Mouse (Mus musculus) cerebellum, adult 18-20 months (tissue): ENCODE data around the gene Rap1gds1.

Experiments used
- DNase-seq, 2 experiments: peaks; one replicate each; pipeline ENCODE4 v3.0.0; 2021

Rap1gds1 gene

DNA sequence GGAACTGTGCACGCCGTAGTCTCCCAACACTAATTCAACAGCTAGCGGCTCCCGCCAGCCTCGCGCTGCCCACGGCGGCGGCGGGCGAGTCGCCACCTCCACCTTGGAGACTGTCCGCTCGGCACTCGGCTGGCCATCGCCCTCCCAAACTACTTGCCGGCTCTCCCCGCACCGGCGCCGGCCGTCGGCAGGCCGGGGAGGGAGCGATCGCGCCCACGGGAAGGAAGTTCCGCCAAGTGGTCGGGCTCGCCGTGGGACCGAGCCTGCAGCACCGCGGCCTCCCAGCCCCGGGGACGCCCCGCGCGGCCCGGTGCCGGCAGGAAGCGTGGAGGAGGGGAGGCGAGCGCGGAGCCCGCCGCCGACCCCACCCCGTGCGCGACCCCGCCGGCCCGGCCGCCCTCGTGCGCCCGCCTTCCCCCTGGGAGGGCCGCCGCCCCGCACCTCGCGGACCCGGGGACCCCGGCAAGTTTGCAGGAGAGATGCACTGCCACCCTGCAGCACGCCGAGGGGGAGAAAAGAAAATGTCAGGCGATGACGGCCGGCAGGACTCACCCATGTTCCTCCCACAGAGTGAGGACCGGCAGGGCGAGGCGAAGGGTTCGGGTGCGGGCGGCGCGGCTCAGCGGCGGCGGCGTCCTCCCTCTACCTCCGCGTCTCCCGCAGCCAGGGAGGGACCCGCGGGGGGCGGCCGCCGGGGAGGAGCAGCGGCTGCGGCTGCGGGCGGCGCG, at the start of gene Rap1gds1:
TSS of gene Rap1gds1 (minus strand) at position 718 of the 728 bp plus-strand sequence.
- peak; percentile 65 to 81 for DNase-seq

GRCm38 (mm10) chr3:139118446-139118845, 43.4 kb upstream of the Rap1gds1 start:
- no peak for DNase-seq

GRCm38 (mm10) chr3:139116733-139117337, 41.8 kb upstream of the Rap1gds1 start:
- DNase-seq = no peak

DNA sequence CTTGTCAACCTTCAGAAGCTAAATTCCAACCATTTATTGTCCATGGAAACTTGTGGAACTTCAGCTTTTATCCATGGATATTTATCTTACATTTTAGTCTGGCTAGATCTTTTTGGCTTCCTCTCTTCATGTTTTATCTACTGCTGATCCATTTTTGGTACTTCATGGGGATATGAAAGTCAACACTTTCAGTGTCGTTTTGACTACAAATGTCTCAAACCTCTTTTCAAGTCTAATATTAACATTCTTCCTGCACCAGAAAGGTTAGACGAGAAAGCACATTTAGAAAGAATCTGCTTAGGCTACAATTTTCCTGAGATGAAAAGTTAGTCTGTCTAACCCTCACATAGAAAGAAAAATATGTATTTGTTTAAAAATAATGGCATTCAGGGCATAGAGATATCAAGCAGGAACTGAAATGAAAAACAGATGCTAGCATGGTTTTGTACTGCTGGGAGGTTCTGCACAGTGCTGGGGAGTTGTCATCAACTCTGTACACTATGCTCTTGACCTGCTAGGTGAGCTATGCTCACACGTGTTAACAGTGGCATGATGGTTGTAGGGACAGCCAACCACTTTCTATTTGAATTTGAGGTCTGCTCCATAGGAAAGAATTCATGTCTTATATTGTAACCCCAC, 37.5 kb upstream of the Rap1gds1 start:
- no peak for DNase-seq

DNA sequence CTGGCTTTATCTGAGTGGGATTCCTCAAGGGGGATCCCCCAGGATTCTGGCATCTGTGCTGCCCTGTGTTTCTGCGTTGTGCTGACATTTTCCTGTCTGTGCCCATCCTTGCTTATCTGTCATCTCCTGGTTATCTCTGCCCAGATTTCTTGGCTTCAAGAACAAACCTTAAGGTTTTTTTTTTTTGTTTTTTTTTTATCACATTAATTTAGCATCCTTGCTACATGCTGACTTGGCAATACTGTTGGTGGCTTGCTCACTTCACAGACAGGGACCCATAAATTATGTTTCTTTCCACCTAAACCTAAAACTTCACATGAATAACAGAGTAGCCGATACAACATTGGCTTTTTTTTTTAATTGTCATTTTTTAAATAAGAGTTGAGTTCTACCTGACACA, 36.9 kb upstream of the Rap1gds1 start:
- DNase-seq = no peak

DNA sequence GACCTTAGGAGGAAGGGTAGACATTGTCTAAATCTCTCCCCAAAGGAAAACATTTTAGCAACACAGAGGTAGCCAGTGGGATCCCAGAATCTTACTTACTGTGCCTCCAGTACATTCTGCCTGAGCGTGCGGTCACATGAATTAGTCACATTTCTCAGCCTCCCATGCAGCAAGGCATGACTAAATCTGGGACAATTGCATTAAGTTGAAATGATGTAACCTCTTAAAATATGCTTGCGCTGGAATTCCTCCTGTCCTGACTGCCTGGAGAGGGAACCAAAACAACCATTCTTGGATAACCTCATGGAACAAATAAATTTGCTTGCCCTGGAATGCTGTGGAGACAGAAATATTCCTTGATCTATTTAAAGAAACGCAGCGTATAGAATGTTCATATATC, 33.2 kb upstream of the Rap1gds1 start:
- no peak for DNase-seq

DNA sequence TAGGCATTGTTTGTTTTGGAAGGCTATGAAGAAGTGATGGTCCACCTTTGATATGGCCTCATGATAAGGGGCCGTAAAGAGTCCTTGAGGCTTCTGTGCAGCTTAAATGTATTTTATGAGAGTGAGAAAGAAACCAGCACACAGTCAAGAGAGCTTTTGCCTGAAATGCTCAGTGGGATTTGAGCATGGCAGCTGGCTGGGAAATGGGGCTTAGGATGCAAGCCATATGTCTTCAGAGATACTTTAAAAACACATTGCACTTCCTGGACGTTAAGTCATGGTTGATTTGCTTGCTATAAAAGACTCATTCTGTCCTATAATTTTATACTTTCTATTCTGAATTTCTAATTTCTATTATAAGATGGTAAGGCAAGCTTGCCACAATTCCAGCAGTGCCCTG, 28.9 kb upstream of the Rap1gds1 start:
- DNase-seq = no peak

DNA sequence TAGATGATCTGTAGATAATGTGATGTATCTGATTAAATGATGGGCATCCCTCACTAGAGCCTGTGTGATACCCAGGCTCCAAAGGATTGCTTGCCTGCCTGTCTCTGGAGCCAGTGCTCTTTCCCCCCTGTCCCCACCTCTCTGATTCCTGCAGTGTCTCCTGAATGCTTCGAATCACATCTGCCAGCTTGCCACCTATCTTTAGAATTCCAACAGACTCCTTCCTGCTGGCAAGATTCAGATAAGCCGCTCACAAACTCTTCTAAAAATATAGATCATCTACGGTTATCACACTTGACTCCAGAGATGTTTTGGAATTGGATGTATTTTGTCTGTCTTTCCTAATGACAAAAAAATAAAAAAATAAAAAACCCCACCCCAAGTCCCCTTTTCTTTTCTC, 28.3 kb upstream of the Rap1gds1 start:
- DNase-seq = no peak

- DNase-seq = no peak
These were observed 26.9 kb upstream of the Rap1gds1 start for GRCm38 (mm10) chr3:139101941-139102340.

DNA sequence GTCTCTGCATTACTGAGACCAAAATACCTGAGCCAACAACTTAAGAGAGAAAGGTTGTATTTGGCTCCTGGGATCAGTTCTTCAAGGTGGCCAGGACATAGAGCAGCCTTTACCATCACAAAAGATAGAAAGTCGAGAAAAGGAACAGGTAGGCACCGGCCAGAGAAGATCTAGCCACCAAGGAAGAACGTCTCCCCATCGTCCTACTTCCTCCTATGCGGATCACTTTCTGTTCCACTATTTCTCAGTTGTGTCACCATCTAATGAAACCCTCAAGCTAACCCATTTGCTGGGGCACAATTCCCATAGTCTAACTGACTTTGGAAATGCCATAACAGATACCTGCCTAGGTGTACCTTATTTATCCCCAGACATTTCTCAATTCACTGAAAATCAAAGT, 24.3 kb upstream of the Rap1gds1 start:
- DNase-seq = no peak

- DNase-seq = no peak
These were observed 20.9 kb upstream of the Rap1gds1 start for GRCm38 (mm10) chr3:139095894-139096293.

DNA sequence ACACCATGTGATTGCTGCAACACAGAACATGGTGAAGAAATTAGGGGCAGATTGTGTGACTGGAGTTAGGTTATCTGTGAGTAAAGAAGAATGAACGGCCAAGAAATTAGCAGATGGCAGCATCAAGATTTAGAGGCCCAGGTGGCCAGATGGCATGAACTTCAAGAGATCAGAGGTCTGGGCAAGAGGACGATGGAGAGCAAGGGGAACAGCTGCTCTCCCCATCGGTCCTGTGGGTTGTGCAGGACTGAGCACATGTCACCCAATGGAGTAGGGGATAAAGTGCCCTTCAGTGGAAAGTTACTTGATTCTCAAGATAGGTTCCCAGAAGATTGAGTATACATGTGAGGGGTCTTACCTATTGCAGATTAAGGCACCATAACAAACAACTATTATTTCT, 13.5 kb upstream of the Rap1gds1 start:
- DNase-seq = peak in 1 of 2 experiments; percentile 5

- no peak for DNase-seq
These were observed 9.0 kb upstream of the Rap1gds1 start for GRCm38 (mm10) chr3:139083778-139084539.

DNA sequence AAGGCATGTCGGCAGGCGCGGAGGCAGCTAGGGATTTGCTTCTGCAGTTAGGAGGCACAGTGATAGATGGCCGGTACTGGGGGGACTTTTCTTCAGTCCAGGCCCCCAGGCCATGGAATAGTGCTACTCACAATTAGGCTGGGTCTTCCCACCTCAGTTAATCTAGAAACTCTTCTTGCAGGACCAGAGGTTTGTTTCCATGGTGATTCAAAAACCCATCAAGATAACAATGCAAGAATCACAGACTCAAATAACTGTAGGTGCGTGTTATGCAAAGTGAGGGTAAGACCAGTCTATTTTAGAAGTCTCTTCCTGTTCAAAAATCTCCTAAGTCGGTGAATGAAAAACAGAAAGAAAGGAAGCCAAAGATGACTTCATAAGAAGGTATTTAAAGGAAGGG, 4.8 kb upstream of the Rap1gds1 start:
- no peak for DNase-seq

- no peak for DNase-seq
These were observed 3.0 kb upstream of the Rap1gds1 start for GRCm38 (mm10) chr3:139078010-139078409.

GRCm38 (mm10) chr3:139076059-139076455, 1.1 kb upstream of the Rap1gds1 start:
- DNase-seq = peak in 1 of 2 experiments; percentile 38

DNA sequence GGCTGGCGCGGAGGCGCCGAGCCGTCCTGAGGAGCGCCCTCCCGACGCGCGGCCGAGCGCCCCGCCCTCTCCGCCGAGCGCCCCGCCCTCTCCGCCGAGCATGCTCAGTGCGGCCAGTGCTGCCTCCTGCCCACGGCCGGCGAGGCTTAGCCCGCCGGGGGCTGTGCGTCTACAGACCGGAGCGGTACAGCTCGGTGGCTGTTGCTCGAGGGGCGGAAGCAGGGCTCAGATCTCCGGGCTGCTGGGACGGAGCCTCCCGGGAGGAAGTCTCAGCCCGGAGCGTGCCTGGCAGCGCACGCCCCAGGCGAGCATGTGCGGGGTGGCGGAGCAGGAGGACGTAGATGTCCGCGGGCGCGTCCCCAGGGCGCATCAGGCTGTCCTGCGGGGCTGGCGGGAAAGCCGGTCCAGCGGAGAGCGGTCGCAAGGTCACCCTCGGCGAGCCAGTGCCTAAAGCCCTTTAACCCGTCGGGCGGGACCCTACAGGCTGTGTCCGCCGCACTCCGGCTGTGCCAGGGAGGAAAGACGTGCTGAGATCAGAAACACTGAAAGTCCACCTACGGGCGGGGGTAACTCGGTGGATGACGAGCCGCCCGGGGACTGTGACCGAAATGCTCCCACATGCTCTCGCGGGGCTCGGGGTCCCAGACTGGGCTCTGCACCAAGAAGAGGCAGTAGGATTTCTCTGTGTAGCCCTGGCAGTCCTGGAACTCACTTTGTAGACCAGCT, 495 bp upstream of the Rap1gds1 start:
- peak; percentile 92 to 94 for DNase-seq

DNA sequence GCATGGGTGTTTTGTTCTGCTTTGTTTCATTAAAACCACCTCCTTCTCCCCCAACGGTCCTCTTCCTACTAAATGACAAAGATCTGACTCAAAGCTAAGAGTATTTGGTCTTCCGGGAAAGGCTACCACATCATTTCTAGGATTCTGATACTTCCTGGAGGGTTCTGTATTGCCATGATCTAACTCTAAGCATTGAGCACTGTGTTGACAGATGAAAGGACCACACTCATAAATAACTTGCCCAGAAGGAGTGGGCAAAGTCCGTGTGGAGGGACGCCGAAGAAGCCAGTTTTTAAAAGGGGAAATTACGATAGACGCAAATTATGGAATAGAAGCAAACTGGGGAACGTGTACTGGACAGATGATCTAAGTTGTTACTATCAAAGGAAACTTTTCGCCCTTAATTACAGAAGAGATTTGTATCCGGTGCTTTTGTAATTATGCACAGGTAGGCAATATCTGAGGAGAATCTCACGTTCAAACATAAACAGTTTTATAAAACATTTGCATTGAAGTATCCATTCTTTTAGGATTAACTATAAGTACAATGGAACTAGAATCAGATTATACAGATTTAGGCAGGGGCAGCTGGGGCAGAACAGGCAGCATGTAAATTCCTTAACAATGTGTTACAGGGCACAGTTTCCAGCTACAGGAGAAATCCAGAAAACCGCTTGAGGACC, 1.1 kb downstream of the Rap1gds1 start:
- no peak for DNase-seq

DNA sequence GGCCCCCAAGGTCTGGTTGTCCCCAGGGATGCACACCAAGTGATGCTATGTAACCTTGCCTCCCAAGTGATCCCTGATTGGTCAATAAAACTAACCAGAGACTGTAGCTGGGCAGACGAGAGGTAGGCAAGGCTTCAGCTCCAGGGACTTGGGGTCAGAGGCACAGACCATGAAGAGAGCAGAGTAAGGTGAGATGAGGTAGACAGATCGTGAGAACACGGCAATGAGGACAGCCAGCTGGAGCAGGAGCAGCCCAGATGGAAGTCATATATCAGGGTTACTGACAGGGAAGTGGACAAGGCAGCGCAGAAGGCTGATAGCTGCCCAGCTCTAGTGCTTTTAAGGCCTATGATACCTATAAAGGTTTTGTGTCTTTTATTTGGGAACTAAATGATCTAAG, 5.5 kb downstream of the Rap1gds1 start:
- DNase-seq = peak; percentile 33 to 36

DNA sequence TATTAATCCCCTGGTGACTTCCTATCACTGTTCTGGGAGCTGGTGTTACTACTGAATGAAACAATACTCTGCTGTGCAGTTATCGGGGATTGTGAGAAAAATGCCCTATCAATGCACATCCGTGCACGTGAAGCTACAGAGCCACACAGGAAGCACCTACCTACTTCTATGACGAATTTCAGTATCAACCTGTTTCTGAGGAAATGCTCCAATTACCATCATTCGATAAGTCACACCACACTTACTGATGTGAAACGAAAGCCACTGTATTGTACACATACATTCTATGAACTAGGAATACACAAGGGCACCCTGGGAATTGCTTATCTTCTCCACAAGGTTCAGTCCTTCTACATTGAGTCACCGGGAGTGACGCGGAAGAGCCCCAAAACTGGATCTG, 10.9 kb downstream of the Rap1gds1 start:
- DNase-seq = no peak

- no peak for DNase-seq
These were observed 12.9 kb downstream of the Rap1gds1 start for GRCm38 (mm10) chr3:139062088-139062487.
